Mouse (Mus musculus) R1 (cell line): ENCODE data around the gene Tldc1.
A peak's percentile ranks its signal among the peaks of the same experiment; 100 is the strongest.

Source experiments
- DNase-seq: peaks from one replicate; pipeline ENCODE4 v3.0.0-alpha.2; 2018; ENCODE audit warnings: low read depth, low spot score

The Tldc1 gene

DNA sequence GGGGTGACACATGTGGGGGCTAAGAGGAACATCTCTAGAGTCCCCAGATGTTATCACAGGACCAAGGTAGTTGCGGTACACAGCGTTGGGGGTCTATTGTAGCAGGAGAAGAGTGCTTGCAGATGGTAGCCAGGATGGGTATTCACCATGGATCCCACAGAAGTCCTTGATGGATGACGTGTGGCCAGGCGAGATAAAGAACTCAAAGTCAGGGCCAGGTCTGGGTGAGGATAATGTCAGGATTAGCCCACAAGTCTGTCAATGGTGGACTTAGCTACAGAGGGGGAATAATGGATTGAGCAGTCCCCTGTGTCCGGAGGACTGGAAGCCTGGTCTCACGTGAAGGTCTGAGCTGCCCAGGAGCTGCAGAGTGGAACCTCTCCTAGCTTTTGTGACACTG lies 53.6 kb downstream of the Tldc1 start:
- DNase-seq = no peak

- DNase-seq = no peak
Measured at GRCm38 (mm10) chr8:119723676-119724075, 54.5 kb downstream of the Tldc1 start.

- DNase-seq = peak; percentile 41
Measured at GRCm38 (mm10) chr8:119722348-119722747, 55.9 kb downstream of the Tldc1 start.

DNA sequence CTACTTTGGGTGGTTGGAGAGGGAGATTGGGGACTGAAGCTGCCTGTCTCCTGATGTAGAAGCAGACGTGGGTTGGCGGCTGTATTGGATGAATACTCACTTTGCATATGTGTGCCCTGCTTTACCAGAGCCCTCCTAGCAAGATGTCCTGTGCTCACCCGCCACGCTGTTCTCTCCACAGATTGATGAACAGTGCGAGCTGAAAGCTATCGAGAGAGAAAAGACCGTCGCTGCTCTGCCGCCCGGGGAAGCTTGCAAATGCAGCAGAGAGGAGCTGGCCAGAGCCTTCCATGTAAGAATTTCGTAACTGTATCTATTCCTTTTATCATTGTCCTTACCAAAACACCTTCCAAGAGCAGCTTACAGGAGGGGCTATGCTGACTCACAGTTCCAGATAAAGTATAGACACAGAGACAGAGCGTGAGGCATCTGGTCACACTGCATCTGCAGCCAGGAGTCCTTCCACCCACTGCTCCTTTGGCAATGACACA lies 59.2 kb downstream of the Tldc1 start:
- no peak for DNase-seq

DNA sequence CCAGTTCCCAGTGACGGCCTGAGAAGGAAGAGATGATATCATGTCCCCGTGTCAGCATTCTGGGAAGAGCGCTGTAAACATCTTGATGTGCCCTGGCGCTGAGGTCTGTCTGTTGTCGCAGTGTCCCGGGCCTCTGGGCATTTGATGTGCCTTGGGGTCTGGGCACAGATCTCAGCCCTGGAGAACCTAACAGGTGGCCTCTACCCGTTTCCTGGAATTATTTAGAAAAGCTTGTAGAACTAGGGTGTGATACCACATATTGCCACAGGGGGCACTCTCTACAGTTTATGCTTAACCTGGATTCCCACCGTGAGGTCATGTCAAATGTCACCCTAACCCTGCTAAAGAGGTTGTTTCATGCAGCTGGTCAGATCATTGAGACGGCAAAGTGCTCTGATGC lies 60.5 kb downstream of the Tldc1 start:
- DNase-seq = peak; percentile 63

DNA sequence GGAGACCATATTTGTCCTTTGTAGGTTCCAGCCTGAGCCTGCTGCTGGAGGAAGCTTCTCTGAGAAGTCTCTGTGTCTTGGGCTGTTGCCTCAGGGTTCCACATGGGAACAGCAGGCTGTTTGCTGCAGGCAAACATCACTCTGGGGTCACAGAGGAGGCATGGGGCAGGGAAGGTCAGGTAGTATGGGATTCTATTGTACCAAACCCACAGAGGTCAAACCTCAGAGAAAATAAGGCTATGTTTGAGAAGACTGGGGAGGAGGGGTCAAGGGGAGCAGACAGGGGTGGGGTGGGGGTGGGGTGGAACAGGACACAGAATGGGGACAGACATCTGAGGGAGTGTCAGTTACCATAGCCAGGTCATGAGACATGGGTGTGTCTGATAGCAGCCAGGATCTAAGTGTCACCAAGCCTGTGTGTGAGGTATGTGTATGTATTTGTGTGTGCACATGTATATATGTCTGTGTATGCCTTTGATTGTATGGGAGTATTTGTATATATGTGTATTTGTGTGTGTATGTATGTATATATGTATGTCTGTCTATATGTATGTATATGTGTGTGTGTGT lies 61.4 kb downstream of the Tldc1 start:
- no peak for DNase-seq

DNA sequence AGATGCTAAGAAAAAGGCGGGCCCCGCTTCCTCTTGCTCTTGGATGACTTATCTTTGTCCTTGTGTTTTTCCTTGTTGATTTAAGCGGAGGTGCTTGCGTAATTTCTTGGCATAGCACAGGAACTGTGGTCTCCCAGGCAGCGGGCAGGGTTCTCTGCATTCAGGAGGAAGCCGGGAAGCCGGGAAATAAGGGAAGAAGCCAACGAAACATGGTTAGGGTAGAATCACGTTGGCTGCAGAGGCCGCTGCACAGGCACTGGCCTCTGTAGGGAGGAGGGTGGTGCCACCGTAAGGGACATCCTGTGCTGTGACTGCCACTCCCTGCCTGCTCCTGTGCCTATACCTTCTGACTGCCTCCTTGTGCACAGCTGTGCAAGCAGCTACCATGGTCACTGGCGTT lies 63.0 kb downstream of the Tldc1 start:
- no peak for DNase-seq

GRCm38 (mm10) chr8:119713421-119713820 lies 64.8 kb downstream of the Tldc1 start:
- no peak for DNase-seq

GRCm38 (mm10) chr8:119712226-119712625 lies 66.0 kb downstream of the Tldc1 start:
- DNase-seq = no peak
